Mouse (Mus musculus) liver, embryonic 16.5 days (tissue): ENCODE measurements around the gene Fam110a. TPM values are rescaled to one million over a fixed set of nuclear protein-coding genes. Genes with fewer than 3 reads are reported as not detected.

Source experiments
- microRNA counts: library from miRNA; unstranded; fragments of <30 nt; microRNA quantifications from one replicate; lab custom pipeline; 2016
- microRNA-seq: library from miRNA; unstranded; fragments of <30 nt; microRNA quantifications from one replicate; pipeline ENCODE4, GENCODE M21; 2016
- polyA plus RNA-seq: library from polyadenylated mRNA; unstranded; fragments of >200 nt; fragmentation: Nextera tagmentation; extraction: Ambion mirVana; gene quantifications from 2 replicates; pipeline ENCODE4 v1.2.1, GENCODE M21; 2015

Gene Fam110a
- polyA plus RNA-seq, 1 experiment from 2014 or later: 9.6 TPM

MicroRNAs encoded within 50 kb of the gene (microRNA counts, 519-probe panel; counts per million panel counts)
- microRNA mmu-miR-1953 (lab: Ali Mortazavi, UCI): 60.7 counts per million

Small RNA genes lying within 50 kb of the gene (microRNA-seq; reads per million reads assigned to microRNA genes)
- gene Mir1953: not detected

Other genes with a start within 250 kb of the Fam110a start
- 44.3 and 45.9 TPM in 2 replicates for gene Psmf1, start 236.0 kb downstream of the Fam110a start, polyA plus RNA-seq
- 0.09 TPM in 1 of 2 replicates, not detected in the other for gene Rspo4, start 137.3 kb downstream of the Fam110a start, polyA plus RNA-seq
- 0.06 and 0.11 TPM in 2 replicates for gene Angpt4, start 69.0 kb downstream of the Fam110a start, polyA plus RNA-seq
- 1.1 and 1.4 TPM in 2 replicates for gene Slc52a3, start 16.3 kb upstream of the Fam110a start, polyA plus RNA-seq
- not detected in 2 replicates for gene Scrt2, start 101.3 kb upstream of the Fam110a start, polyA plus RNA-seq
- gene Srxn1, start 125.3 kb upstream of the Fam110a start, polyA plus RNA-seq: 8.8 and 9.4 TPM in 2 replicates
- gene Tcf15, start 163.3 kb upstream of the Fam110a start, polyA plus RNA-seq: 0.22 TPM in 1 of 2 replicates, not detected in the other
- 33.5 and 36.4 TPM in 2 replicates for gene Csnk2a1, start 246.6 kb upstream of the Fam110a start, polyA plus RNA-seq